Mouse (Mus musculus): ENCODE results near the gene Rab21.

The Rab21 gene

DNA sequence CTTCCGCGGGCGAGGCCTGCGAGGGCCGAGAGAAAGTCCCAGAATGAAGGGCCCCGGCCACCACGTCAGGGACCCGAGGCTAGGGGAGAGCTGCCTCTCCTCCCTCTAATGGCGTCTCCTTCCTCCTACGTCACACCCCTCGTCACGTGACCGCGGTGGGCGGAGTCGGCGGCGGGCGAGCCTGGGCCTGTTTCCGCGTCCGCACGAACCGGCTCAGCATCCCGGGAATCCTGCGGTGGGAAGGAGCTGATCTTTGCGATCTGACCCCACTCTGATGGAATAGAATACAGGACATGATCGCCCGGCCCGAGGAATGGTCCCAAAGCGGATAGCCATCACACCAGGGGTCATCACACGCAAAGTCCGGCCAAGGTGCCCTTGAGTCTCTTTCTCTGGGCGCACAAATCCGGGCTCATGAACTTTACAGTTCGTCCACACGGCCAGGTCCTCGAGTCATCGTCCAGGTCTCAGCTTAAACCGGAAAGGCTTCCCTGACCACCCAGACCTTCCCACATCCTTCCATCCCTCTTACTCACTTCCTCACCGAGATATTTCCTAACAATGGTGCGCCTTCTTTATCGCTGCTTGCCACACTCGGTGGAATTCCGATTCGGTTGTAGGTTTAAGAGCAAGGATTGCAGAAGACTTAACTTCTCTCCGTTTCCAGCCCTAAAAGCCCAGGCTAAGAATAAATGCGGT is at the start of gene Rab21:
TSS of gene Rab21 (minus strand) at position 122 of the 699 bp plus-strand sequence.
- DNase-seq (ENCODE audit: low read depth in 1 of 2, low spot score in 2 of 2), result peak; percentile 84 to 97

DNA sequence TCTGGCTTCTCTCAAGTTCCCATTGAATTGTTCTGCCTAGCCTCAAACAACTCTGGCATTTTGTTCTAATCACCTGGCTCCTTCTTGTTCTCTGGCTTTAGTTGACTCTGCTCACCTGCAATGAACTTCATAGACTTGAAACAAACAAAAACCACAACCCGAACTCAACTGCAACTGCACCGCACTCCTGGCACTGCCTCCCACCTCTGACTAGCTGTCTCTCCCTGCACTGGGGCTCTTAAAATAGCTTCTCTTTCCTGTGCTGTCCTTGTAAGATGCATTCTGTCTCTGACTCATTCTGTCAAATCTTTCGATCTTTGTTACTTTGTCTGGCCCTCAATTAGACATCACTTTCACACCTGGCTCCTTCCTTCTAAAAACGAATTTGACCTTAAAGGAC is 47.8 kb upstream of the Rab21 start:
- no peak for DNase-seq (ENCODE audit: low read depth in 1 of 2, low spot score in 2 of 2)

DNA sequence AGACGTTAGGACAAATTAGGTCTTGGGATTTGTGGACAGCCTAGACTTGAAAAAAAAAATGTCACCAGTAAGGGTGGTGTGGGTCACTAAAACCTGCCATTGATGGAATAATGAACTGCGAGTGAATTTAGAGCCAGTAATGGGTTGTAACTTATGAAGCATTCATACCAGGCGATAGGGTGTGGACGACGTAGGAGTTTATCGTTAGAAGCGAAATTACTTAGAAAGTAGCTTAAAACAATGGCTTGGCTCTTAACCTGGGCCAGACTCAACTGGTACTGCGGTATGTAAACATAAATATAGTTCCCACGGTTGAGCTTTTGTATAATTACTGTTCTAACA is 47.2 kb upstream of the Rab21 start:
- DNase-seq (ENCODE audit: low read depth in 1 of 2, low spot score in 2 of 2), result no peak

DNA sequence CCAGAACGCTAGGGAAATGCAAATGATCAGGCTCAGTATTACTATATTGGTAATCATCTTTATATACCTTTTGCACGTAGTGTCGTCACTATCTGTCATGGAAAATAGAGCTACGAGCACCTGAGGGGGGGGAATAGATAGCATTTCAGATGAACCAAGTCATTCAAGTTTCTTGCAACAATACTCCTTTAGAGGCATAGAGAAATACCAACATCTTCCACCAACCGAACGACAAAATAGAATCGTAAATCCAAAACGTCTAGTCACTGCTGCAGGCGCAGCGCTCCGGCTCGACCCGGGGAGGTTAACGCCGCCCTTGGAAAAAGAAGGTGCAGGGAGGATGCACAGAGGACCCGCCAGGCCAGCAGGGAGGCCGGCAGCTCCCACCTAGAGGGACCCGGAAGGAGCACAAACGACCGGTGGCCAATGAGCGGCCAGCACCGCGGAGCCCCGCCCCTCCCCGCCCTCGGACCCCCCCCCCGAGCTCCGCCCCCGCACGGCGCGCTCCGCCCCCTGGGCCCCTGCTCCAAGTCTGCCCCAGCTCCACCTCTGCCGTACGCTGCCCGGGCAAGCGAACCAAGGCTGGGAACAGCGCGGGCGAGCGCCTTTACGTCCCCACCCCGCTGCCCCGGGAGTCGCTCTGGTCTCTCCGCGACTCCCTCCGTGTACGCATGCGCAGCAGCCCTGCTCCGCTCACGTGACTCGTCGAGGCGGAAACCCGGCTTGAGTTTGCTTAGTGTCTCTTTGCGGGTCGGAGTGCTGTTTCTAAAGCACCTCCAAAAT is 46.6 kb upstream of the Rab21 start, which contains the start of gene Tmem19:
TSS of gene Tmem19 (minus strand) at position 662 of the 783 bp plus-strand sequence.
- peak; percentile 83 to 90 for DNase-seq (ENCODE audit: low read depth in 1 of 2, low spot score in 2 of 2)

DNA sequence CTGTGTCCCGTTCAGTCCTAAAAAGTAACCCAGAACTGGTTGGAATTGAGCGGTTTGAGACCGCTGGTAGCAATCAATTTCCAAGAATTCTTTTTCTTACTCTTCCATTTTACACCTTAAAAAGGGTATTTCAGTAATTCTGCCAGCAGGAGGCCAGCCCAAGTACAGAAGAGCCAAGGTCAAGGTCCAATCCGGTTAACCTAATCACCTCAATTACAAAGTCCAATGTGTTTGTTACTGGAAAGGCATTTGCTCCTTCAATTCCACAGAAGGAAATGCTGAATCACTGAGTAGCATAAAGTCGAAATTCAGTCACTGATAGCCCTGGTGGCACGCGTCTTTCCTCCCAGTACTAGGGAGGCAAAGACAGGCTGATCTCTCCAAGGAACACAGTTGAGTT is 43.7 kb upstream of the Rab21 start:
- DNase-seq (ENCODE audit: low read depth in 1 of 2, low spot score in 2 of 2), result no peak

DNA sequence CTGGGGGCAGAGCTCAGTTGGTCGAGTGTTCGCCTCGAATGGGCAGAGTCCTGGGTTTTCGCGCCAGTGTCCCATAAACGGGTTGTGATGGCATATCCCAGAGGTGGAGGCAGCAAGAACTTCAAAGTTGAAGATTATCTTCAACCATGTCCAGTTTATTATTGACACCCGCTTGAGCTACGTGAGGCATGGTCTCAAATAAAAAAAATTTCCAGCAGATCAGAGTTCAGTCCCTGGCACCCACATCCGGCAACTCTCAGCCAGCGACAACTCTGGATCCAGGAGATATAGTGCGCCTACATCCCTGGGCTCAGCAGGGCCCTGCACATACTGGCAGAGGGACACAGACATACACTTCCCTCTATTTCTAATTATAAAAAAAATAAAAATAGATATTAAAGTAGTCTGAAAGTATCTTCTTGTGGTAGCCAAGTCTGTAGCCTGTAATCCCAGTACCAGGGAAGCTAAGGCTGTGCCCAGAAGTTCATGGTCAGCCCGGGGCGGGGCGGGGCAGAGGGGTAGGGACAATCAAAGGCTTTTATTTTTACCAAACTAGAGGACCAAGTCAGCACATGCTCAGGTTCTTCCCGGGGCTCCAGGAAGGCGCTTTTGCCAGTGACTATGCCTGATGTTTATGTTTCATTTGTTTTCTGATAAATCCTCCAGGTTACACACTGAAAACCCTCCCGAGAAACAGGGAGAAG is 43.0 kb upstream of the Rab21 start:
- DNase-seq (ENCODE audit: low read depth in 1 of 2, low spot score in 2 of 2), result no peak

DNA sequence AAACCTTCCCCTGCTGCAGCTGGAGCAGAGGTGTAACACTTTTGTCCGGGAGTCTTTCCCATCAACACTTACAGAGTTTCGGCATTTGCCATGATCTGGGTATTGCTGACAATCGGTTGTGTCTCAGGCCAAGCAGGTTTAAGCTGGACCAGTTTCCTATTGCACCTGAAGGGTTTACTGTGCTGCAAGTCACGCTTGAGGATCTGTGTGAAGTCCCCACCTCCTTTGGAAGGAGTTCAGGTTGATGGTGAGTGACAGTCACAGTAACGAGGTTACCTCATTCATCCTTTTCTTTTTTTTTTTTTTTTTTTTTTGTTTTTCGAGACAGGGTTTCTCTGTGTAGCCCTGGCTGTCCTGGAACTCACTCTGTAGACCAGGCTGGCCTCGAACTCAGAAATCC is 40.7 kb upstream of the Rab21 start:
- no peak for DNase-seq (ENCODE audit: low read depth in 1 of 2, low spot score in 2 of 2)

DNA sequence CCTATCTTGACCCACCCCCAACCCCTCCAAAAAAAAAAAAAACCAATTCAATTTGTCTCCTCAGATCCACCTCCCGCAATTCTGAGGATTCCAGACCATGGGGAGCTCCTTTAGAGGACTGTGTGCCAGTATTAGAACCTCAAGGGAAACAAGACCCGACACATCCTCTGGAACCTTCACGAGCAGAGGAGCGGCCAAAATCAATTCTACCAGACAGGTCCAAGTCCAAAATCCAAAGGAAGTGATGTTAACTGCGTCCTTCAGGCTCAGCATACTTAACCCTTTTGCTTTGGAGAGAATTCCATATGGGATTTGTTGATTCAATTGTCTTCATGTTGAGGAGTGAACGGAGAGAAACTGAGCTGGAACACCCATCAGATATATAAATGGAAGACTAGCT is 39.6 kb upstream of the Rab21 start:
- no peak for DNase-seq (ENCODE audit: low read depth in 1 of 2, low spot score in 2 of 2)

DNA sequence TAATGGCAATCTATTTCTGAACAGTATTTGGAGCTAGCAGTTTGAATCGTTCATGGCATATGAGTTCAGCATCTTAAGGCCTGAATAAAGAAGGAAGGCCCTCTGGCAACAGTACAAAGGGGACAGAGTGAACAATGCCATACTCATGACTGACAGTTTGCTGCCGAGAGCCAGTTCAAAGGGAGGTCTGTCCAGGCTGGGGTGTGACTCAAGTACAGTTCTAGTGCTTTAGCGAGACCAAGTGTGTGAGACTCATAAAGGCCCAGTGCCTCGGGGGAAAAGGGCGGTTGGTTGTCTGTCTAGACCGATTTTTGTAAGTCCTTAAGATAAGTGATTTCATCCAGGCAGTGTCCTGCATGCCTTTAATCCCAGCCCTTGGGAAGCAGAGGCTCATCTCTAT is 39.2 kb upstream of the Rab21 start:
- no peak for DNase-seq (ENCODE audit: low read depth in 1 of 2, low spot score in 2 of 2)

DNA sequence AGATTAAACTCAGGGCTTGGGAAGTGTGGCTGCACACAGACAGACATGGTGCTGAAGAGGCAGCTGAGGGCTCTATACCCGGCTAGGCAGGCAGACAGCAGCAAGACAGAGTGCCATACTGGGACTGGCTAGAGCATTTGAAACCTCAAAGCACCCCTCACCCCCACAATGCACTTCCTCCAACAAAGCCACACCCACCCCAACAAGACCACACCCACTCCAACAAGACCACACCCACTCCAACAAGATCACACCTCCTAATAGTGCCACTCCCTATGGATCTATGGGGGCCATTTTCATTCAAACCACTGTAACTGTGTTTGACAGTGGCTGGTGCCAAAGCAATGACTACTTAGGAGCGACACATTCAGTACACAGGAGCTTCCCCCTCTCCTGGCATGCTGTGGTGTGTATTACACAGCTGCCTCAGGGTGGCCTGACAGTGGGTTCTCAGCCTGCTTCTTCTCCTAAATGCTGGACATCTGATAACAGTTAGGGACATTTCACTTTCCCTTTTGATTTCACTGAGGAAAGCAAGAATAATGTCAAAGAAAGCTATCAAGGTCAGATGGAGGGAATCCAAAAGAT is 35.5 kb upstream of the Rab21 start:
- DNase-seq (ENCODE audit: low read depth in 1 of 2, low spot score in 2 of 2), result no peak

DNA sequence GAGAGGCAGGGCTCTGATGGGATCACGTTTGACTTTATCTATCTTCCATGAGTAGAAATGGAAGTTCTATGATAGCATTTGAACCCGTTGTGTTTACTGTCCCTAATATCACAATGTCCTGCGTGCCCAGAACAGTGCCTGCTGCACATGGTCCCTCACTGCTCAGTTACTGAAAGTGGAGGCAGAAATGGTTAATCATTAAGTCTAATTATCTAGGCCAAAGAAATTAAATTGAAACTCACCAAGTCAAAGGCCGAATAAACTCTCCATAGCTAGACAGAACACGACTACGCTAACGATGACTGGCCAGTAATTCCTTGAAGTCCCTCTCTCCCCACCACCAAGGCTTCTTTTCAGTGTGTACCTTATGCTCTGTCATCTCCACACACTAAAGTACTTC is 34.1 kb upstream of the Rab21 start:
- no peak for DNase-seq (ENCODE audit: low read depth in 1 of 2, low spot score in 2 of 2)

DNA sequence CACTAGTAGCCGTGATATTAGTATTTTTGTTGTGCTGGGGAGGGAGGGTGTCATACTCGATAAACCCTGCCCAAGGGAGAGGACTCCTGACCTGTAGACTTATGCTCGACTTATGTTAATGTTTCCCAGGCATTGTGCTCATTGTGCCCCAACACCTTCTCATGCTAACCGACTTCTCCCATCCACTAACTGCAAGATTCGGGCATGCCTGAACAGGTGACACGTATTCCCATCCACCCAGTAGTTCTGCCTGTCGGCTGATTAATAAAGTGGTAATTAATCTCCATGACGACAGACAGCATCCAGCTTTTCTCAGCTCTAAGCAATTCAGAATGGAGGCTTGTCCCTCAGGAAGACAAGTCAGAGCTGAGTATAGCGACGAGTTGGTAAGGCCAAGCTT is 33.6 kb upstream of the Rab21 start:
- no peak for DNase-seq (ENCODE audit: low read depth in 1 of 2, low spot score in 2 of 2)

DNA sequence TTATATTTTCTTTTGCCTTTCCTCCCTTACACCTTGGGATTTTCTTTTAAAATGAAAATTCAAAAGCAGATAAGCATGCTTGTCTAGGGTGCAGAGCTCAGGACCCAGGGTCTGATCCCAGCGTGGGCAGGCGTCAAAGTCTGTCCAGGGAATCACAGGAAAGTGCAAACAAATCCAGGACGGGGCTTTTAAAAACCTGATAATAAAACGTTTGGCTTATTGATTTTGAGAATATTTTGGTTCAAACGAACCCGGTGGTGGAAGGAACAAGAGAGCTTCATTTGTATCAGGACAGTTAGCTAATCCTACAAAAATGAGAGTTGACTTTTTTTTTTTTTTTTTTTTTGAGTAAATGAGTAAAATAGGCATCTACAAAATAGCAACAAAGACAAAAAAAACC is 32.7 kb upstream of the Rab21 start:
- no peak for DNase-seq (ENCODE audit: low read depth in 1 of 2, low spot score in 2 of 2)

DNA sequence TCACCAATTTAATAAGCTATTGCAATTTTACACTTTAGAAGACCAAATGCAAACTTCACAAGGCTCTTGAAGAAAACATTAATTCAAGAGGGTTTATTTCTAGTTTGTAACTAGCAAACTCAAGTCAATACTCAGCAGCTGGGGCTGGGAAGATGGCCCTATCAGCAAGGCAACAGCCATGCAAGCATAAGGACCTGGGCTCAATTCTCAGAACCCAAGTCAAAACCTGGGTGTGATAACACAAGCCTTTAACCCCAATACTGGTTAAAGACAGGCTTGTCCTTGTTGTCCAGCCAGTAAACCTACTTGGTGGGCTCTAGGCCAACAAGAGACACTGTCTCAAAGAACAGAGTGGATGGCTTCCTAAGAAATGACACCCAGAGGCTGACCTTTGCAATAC is 31.1 kb upstream of the Rab21 start:
- DNase-seq (ENCODE audit: low read depth in 1 of 2, low spot score in 2 of 2), result no peak

DNA sequence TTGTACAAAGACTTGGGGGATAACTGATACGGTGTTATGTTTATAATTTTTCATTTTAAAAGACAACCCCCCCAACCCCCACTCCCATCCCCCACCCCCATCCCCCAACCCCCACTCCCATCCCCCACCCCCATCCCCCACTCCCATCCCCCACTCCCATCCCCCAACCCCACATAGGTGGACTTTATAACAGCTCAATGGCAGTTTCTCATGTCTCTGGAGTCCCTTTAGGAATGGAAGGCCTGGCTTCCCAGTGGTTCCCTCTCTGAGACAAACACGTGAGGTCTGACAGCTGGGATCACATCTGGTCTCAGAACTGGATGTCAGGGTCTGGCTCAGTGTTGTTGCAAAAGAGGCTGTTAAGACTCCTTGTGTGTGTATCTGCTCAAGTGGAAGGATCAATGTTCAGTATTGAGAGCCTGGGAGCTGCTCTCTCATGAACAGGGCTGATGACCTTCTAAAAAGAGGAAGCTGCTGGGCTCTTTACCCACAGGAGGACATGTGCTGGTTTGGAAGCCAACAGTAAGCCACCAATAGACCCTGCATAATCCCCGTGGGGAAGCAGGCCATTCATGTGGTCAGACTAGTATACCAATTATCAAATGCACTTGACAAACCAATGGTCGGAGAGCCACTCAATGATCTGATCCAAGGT is 27.5 kb upstream of the Rab21 start:
- peak in 1 of 2 experiments; percentile 9 for DNase-seq (ENCODE audit: low read depth in 1 of 2, low spot score in 2 of 2)

DNA sequence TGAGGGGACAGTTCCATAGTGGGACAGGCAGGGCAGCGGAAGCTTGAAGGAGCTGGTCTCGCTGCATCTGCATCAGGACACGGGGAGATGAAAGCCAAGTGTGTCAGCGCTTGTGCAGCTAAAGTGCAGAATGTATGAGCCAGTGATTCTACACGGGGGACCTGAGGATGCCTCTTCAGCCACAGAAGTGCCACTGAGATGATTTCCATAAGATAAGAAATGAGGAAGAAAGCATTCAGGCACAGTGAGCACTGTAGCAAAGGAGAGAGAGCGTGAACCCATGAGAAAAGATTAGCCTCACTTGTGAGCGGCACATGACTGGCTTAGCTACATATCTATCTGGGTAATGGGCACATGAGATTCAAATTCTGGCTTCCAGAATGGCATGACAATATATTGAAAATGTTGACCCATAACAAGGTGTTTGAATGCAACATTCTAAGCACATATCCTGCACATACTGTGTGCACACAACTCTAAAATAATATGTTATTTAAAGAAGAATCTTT is 24.5 kb upstream of the Rab21 start:
- DNase-seq (ENCODE audit: low read depth in 1 of 2, low spot score in 2 of 2), result no peak

DNA sequence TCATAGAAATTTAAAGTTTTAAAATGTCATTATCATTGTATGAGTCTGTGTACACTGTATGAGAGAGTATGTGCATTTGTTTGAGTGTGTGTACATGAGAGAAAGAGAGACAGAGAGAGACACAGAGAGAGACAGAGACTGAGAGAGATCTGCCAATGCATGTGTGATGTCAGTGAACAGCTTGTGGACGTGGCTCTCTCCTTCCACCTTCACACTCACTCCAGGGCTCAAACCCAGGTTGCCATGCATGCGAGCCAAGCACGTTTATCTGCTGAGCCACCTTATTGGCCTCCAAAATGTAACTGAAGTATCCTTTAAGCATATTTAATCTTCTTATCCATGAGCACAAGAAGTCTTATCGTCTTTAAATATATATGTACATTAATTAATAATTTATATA is 21.5 kb upstream of the Rab21 start:
- no peak for DNase-seq (ENCODE audit: low read depth in 1 of 2, low spot score in 2 of 2)

DNA sequence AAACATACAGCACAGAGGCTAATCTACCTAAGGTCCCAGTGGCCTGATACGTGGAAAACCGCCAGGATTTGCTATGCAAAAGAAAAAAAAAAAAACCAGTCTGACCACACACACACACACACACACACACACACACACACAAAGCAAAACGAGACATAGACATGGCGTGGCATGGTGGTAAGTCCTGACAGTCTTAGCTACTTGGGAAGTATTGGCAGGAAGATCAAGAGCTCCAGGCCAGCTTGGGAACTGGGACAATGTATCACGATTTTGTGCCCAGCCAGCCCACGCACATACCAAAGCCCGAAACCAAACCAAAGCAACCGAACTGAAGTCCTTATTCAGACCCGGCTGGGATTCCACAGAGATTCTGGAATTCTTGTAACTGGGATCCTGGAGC is 18.1 kb upstream of the Rab21 start:
- no peak for DNase-seq (ENCODE audit: low read depth in 1 of 2, low spot score in 2 of 2)

DNA sequence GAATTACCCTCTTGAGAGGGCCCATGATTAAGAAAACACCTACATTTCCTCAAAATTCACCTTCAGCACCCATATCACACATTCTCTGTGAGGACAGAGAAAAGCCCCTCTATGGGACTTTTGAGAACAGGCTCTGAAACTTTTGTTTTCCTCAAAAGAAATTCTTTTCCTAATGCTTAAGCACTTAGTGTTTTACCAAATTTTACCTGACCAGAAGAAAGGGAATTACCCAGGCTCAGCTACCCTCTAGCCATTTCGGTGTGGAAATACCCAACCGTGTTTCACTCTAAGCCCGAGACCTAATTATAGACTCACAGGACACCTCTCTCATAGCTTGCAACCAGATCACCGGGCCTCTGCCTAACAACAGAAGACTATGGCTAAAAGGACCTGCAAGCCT is 17.6 kb upstream of the Rab21 start:
- no peak for DNase-seq (ENCODE audit: low read depth in 1 of 2, low spot score in 2 of 2)

DNA sequence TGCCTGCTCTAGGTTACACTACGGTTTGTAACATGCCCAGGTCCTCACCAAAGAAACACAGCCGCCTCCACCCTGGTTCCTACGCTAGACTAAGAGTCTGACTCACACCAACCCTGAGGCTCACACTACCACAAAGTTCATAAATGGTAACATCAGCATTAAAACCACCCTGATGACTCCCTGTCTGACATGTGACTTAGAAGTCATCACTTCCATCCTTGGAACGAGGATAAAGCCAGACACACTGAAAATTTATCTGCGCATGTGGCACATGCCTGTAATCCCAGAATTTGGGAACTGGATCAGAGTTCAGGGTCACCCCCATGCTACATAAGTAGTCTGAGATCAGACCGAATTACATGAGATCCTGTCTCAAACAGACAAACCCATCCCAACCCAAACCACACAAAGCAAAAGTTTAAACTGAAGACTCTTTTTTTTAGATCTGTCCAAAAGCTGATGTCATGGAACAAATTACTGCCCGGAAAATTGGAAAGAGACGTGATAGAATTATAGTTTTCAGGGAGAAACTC is 17.1 kb upstream of the Rab21 start:
- DNase-seq (ENCODE audit: low read depth in 1 of 2, low spot score in 2 of 2), result no peak

DNA sequence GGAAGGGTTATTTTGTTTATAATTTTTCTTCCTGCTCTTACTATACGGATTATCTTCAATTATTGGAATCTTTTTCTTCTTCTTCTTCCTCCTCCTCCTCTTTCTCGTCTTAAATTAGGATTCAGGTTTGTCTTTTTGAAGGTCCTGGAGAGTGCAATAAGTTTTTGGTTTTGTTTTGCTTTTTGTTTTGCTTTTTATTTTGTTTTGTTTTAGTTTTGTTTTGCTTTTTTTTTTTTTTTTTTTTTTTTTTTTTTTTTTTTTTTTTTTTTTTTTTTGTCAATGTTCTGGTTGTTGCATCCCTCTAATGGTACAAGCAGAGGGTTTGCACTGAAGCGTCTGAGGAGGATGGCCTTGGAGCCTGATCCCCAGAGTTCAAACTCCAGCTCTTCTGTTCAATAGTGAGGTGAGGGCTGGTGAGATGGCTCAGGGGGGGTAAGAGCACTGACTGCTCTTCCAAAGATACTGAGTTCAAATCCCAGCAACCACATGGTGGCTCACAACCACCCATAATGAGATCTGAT is 13.7 kb upstream of the Rab21 start:
- DNase-seq (ENCODE audit: low read depth in 1 of 2, low spot score in 2 of 2), result no peak
